Mouse (Mus musculus) gastrocnemius, postnatal 4 days (tissue): ENCODE data around the gene Epn2. TPM values are rescaled to one million over a fixed set of nuclear protein-coding genes. Genes with fewer than 3 reads are reported as not detected.

Experiments used
- DNase-seq, 2 experiments: peaks; one replicate each; pipeline ENCODE4 v3.0.0; 2021 to 2022; ENCODE audit warnings: low spot score in 2 of 2, mixed read lengths in 2 of 2
- long read RNA-seq, 2 experiments: library from polyadenylated mRNA; stranded (forward); transcript quantifications; one replicate each; pipeline ENCODE4 v2.0.0; 2021
- total RNA-seq, 2 experiments: library from RNA; stranded (reverse); gene quantifications; 2 replicates each; pipeline ENCODE4 v1.2.3; 2021

Epn2 gene
- total RNA-seq = 10 to 100 TPM; 26.9 to 30.4 TPM
- long read RNA-seq, experiment 1, full-length matches to known transcripts = 17 of 40 reads
- long read RNA-seq, experiment 1, partial matches to known transcripts = 14 of 40 reads
- long read RNA-seq, experiment 1, other reads (novel, unspliced or antisense) = 9 of 40 reads
- long read RNA-seq, experiment 2, full-length matches to known transcripts = 24 of 51 reads
- long read RNA-seq, experiment 2, partial matches to known transcripts = 5 of 51 reads
- long read RNA-seq, experiment 2, other reads (novel, unspliced or antisense) = 22 of 51 reads

GRCm38 (mm10) chr11:61578983-61579877 lies at the start of gene Epn2:
Gene Epn2 (minus strand): TSS chr11:61579687.
- peak; percentile 68 to 76 for DNase-seq

GRCm38 (mm10) chr11:61626509-61626908 lies 47.0 kb upstream of the Epn2 start:
- DNase-seq = no peak

DNA sequence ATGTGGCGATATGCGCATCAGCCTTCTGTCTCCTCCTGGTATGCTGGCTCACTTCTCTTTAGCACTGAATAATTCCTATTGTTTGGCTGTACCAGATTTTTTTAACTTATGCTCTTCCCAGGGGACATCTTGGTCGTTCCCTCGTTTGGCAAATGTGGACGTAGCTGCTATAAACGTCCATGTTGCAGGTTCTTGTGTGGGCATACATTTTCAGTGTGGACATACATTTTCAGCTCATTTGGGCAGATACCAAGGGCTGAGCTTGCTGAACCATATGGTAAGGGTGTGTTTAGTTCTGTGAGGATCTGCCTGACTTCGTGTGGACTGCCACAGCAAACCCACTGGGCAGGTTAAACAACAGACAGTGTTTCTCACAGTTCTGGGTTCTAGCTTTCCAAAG lies 45.6 kb upstream of the Epn2 start:
- no peak for DNase-seq

DNA sequence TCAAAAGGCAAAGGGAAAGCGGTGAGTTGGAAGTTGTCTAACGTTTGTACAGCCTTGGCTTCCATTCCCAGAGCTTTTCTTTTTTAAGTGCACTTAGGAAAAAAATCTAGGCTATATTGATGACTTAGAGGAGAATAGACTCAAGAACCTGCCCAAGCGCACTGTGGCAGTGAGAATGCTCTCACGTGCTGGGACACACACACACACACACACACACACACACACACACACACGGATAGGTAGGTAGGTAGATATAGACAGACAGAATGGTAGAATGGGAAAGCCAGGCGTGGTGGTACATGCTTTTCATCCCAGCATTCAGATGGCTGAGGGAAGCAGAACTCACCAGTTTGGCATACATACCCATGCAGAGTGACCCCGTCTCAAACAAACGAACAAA lies 41.3 kb upstream of the Epn2 start:
- no peak for DNase-seq

DNA sequence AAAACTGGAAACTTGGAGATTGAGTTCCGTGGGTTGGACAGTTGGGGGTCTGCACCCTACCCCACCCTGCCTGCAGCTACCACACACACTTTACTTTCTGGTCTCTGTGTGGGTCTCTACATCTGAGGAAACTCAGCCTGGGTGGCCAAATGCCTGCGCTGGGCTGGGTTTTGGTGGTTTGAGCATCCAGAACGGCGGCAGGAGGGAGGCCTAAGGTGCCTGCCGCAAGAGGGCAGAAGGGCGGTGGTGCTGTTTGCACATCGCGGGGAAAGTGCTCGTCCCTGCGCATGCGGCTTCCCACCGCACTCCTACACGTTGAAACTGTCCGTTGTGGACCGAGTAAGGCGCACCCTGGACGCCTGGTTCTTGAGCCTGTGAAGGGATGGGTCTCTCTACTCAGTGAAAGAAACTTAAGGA lies 40.8 kb upstream of the Epn2 start:
- peak; percentile 81 to 90 for DNase-seq

- peak; percentile 68 to 78 for DNase-seq
Measured at GRCm38 (mm10) chr11:61619791-61620241, 40.3 kb upstream of the Epn2 start.

GRCm38 (mm10) chr11:61619356-61619755 lies 39.9 kb upstream of the Epn2 start:
- no peak for DNase-seq

DNA sequence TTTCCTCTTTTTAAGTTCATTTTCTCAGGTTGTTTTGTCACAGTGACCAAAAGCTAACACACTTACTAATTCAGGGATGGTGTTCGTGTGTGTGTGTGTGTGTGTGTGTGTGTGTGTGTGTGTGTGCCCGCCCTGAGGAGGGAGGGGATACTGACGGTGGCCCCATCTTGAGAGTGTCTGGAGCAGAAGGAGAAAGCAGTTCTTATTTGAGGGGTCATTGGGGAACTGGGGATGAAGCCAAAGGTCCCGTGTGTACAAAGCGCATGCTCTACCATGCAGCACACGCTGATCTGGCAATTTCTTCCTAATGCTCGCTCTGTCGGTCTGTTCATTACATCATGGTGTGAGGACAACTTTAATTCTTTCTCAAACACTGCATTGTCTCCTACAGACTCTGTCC lies 39.1 kb upstream of the Epn2 start:
- no peak for DNase-seq

DNA sequence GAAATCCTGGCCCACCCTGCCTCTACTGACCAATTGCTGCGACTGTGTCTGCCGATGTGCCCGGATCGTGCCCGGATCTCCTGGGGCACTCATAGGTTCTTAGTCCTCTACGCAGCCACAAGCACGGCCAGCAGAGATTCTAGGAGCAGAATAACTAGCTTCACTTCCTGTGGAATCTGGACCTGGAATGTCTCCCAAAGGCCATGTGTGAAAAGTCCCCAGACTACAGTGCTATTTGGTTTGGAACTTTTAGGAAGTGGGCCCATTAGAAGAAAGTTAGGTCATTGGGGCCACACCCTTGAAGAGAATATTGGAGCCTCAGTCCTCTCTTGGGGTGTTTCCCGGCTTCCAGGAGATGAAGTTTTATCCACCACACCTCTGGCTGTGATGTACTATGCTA lies 38.6 kb upstream of the Epn2 start:
- peak in 1 of 2 experiments; percentile 24 for DNase-seq

- DNase-seq = no peak
Measured at GRCm38 (mm10) chr11:61617293-61617975, 37.9 kb upstream of the Epn2 start.

GRCm38 (mm10) chr11:61616523-61617292 lies 37.2 kb upstream of the Epn2 start:
- no peak for DNase-seq

GRCm38 (mm10) chr11:61615686-61616522 lies 36.4 kb upstream of the Epn2 start:
- DNase-seq = peak in 1 of 2 experiments; percentile 28

- no peak for DNase-seq
Measured at GRCm38 (mm10) chr11:61614401-61614800, 34.9 kb upstream of the Epn2 start.

GRCm38 (mm10) chr11:61612116-61612635 lies 32.7 kb upstream of the Epn2 start:
- no peak for DNase-seq

DNA sequence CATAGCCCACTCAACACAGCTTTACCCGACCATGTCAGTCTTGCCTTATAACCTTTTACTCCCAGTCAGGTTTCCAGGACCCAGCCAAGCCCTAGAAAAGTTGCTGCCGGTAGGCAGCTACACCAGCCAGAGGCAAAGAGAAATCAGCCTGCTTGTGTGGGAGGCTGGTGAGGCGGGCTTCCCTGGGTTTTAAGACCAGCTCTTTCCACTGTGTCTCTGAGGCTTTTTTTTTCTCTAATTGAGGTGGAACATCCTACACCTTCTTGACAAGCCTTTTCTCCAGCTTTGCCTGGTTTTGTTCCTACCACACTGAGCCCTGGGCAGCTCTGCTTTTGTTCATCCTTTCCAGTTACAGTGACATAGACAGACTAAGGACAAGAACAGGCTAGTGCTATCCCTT lies 31.7 kb upstream of the Epn2 start:
- DNase-seq = no peak

DNA sequence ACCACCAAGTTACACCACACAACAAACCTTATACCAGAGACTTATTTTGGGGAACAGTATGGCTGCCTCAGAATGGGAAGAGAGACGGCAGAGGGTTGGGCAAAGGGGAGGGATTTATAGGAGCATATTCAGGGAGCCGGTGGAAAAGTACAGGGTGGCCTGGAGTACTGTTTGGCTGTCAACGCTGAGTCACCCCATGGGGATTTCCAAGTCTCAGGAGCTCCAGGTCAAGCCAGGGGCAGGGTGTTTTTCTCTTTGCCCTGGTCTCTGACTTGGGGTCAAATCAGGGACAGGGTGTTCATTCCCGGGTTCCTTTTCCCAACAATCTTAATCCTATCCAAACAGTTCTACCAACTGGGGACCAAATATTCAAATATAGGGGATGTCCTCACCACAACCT lies 28.6 kb upstream of the Epn2 start:
- no peak for DNase-seq

DNA sequence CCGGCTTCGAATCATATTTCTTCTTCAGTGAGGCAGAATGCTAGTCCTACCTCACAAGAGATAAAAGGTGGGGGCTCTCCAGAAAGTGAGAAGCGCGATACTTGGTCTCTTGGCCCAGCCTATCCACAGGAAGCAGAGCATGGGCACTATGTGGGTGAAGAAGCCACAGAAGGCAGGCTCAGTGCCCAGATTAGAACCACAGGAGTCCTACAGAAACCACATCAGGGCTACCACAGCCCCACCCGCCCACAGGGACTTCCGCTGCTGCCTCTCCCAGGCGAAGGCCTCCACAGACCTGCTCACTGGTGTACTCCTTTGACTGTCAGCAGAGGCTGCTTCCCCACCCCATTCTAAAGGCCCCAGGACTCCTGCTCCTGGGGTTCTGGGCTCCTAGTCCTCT lies 23.2 kb upstream of the Epn2 start:
- no peak for DNase-seq

DNA sequence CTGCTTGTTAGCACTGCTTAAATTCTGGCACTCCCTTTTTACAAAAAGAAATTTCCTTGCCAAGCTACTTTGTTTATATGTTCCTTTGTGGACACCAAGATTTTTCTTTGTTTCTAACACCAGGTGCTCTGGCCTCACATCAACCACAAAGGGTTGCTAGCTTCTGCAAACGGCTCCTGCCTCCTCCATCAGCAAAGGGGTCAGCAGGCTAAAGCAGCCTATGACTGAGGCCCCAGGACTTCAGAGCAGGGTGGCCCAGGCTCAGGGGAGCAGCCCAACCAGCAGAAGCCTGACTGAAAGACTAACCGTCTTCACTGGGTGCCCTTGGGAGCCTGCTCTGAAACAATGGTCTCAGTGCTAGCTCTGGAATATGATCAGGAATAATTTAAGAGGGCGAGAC lies 22.0 kb upstream of the Epn2 start:
- no peak for DNase-seq

DNA sequence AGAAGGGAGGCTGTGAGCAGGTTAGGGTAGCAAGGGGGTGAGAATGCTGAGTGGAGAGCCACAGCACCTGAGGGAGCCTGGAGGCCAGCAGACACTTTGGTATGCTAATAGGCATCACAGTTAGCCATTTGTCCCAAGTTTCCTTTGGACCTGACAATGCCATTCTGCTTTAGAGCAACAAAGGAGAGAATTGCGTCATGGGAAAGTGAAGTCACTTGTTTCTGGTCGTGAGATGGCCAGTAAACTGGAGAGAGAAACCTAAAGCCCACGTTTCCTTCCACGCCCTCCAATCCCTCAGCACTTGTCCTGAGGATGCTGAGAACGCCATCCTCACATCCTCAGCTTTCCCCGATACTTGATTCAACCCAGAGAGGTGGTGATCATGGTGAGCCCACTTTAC lies 18.9 kb upstream of the Epn2 start:
- DNase-seq = no peak

DNA sequence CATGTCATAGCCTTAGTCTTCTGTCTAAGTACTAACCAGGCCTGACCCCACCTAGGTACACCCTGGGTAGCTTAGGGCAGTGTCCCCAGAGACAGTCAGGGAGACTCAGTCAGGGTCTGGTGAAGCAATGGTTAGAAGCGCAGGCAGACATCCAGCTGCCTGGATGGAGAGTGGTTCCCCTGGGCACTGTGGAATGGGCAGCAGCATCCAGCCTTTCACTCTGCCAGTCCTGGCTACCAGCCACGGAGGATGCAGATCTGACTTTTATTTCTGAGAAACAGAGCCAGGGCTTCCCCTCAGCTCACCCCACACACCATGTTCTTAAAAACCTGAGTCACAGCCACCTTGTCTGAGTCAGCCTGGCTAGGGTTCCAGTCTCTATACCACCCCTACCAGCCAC lies 18.0 kb upstream of the Epn2 start:
- DNase-seq = no peak
